Comparison of ENCODE assay signal across 26 mouse cellular contexts in genomic region chr17:12370289-12370688, GRCm38 (mm10). TPM values are rescaled to one million over a fixed set of nuclear protein-coding genes. Genes with fewer than 3 reads are reported as not detected.
DNase-seq lines count a peak whose midpoint lies in the region; ATAC-seq and TF ChIP-seq lines count a peak whose summit lies in the region.
"Had no signal": no experiment of that assay in that cellular context is flagged by ENCODE, and none has a peak within 500 bp of the region (broad histone marks: within the 10 kb centered on the region; RNA-seq: fewer than 3 reads in every experiment).

No protein-coding gene starts in this region.

- WGBS in kidney, postnatal 0 days: 80% methylated on average over 4 of the region's 4 CpGs

- H3K4me3 ChIP-seq in kidney, postnatal 0 days (replicated peaks; ENCODE audit: low read depth, low read length): no peak overlapping the region
- H3K4me3 ChIP-seq: forebrain, embryonic 10.5 days; gastrocnemius, adult 2 months; hindbrain, embryonic 15.5 days; layer of hippocampus, adult 2 months; neural tube, embryonic 15.5 days had no signal

- no peak overlapping the region for H3K27ac ChIP-seq in kidney, postnatal 0 days
- H3K27ac ChIP-seq: forebrain, embryonic 10.5 days; gastrocnemius, adult 2 months; hindbrain, embryonic 15.5 days; layer of hippocampus, adult 2 months; neural tube, embryonic 15.5 days had no signal

- TF ChIP-seq CTCF in kidney, postnatal 0 days (IDR thresholded peaks at IDR 0.05; ENCODE audit: low read depth): no peak

- no peak; the same call in 1 of the 2 replicates for ATAC-seq in kidney, postnatal 0 days (replicated peaks; ENCODE audit: low FRiP score, low read depth)

- no peak overlapping the region for H3K4me2 ChIP-seq in kidney, postnatal 0 days (ENCODE audit: low read length)
- H3K4me2 ChIP-seq: hindbrain, embryonic 15.5 days; liver, embryonic 11.5 days; neural tube, embryonic 15.5 days had no signal

- H3K9me3 ChIP-seq in kidney, postnatal 0 days (replicated peaks; ENCODE audit: low read length): no peaks in the 10 kb centered on the region
- H3K9me3 ChIP-seq: forebrain, embryonic 10.5 days; hindbrain, embryonic 15.5 days; neural tube, embryonic 15.5 days had no signal

- H3K4me1 ChIP-seq in kidney, postnatal 0 days (replicated peaks; ENCODE audit: insufficient read depth, low read length): peaks cover 6% of the 10 kb centered on the region; the same call in 1 of the 2 replicates

- peak; percentile 15 for DNase-seq in embryo, embryonic 10.5 days (ENCODE audit: low spot score)
- no peak for DNase-seq in embryo, embryonic 11 days
- peak; percentile 25 for DNase-seq in kidney, postnatal 0 days (ENCODE audit: low spot score)
- no peak for DNase-seq in kidney, postnatal 36 days
- DNase-seq in mesoderm, embryonic 11.5 days (ENCODE audit: low read depth, low spot score): peak; percentile 40
- DNase-seq in yolk sac, embryonic 10.5 days (ENCODE audit: low spot score): peak; percentile 84
- no peak for DNase-seq in T-cell, adult 2 months (ENCODE audit: low spot score)
- no peak for DNase-seq in cerebellum, adult 8-10 months
- DNase-seq: adrenal gland, postnatal 36 days; cerebellum, adult 18-20 months; cerebellum, postnatal 36 days; gastrocnemius, adult 2 months; heart, postnatal 14 days; kidney, adult 18-20 months; kidney, postnatal 10 days; layer of hippocampus, postnatal 36 days; lung, adult 18-20 months; lung, postnatal 14 days; midbrain, embryonic 14.5 days; right cerebral cortex, postnatal 14 days; thymus, adult 18-20 months had no signal

- no peaks in the 10 kb centered on the region for H3K36me3 ChIP-seq in kidney, postnatal 0 days (ENCODE audit: insufficient read depth, low read length)
- H3K36me3 ChIP-seq: forebrain, embryonic 10.5 days; hindbrain, embryonic 15.5 days; neural tube, embryonic 15.5 days had no signal

- H3K27me3 ChIP-seq in kidney, postnatal 0 days (ENCODE audit: insufficient read depth, low read length): no peaks in the 10 kb centered on the region
- H3K27me3 ChIP-seq: hindbrain, embryonic 15.5 days; neural tube, embryonic 15.5 days had no signal

- H3K9ac ChIP-seq in kidney, postnatal 0 days (ENCODE audit: low read depth, low read length): no peak overlapping the region
- H3K9ac ChIP-seq: hindbrain, embryonic 15.5 days; neural tube, embryonic 15.5 days had no signal

RNA-seq across cellular contexts. Expression of gene Plg, which starts 8.1 kb away (rescaled TPM):
- polyA plus RNA-seq in kidney, postnatal 0 days (2015; fragmentation: Nextera tagmentation; extraction: Ambion mirVana): 0.13 and 0.20 TPM in 2 replicates
- polyA plus RNA-seq: forebrain, embryonic 10.5 days; midbrain, embryonic 14.5 days had no signal

RNA-seq across cellular contexts. Expression of gene Map3k4, which starts 51.7 kb away (rescaled TPM):
- polyA plus RNA-seq in kidney, postnatal 0 days (2015; fragmentation: Nextera tagmentation; extraction: Ambion mirVana): 52.5 and 58.7 TPM in 2 replicates

Comparison
In these comparisons a context has a peak if more than half of its experiments do, and no peak if none do; other contexts are left out.
1. DNase-seq: peak in embryo, embryonic 10.5 days (single experiment), kidney, postnatal 0 days (single experiment), mesoderm, embryonic 11.5 days (single experiment) and yolk sac, embryonic 10.5 days (single experiment); none in embryo, embryonic 11 days (single experiment), kidney, postnatal 36 days (0 of 2), T-cell, adult 2 months (single experiment) and cerebellum, adult 8-10 months (single experiment).